Mouse (Mus musculus): Measurements from ENCODE around the gene Igsf3. TPM values are rescaled to one million over a fixed set of nuclear protein-coding genes. Genes with fewer than 3 reads are reported as not detected.

Igsf3 gene
- polyA plus RNA-seq, 1 experiment from 2014 or later, result 28.1 TPM

DNA sequence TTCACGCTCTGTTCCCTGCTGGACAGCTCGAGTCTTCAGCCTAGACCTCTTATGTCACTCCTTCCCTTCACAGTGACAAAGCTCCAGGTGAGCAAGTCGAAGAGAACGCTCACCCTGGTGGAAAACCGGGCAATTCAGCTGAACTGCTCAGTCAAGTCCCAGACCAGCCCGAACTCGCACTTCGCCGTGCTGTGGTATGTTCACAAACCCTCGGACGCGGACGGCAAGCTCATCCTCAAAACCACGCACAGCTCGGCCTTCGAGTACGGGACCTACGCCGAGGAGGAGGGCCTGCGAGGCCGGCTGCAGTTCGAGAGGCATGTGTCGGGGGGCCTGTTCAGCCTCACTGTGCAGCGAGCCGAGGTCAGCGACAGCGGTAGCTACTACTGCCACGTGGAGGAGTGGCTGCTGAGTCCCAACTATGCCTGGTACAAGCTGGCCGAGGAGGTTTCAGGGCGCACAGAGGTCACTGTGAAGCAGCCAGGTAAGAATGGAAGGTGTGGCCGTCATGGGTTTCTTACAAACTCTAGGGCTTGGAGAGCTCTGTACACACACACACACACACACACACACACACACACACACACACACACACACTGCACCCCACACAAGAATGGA, 74.0 kb downstream of the Igsf3 start:
- Histone ChIP-seq H3K4me1 (ENCODE audit: control insufficient read depth in 2 of 2, insufficient read depth in 2 of 2, low read length in 2 of 2) (peaks cover 0 to 3% of the 10 kb centered on the region in 2 experiments; a peak in 2 of 4 replicates), H3K9me3 (ENCODE audit: control insufficient read depth, low read length) (no peaks in the 10 kb centered on the region), H3K27ac (replicated peaks in 1 of 2; ENCODE audit: control insufficient read depth in 1 of 2, insufficient read depth in 1 of 2, low read depth in 2 of 2, low read length in 2 of 2) (no peak overlapping the region), H3K9ac (ENCODE audit: low read length) (no peak overlapping the region), H3K36me3 (ENCODE audit: control insufficient read depth, insufficient read depth, low read length) (peaks cover 81% of the 10 kb centered on the region), H3K4me3 (ENCODE audit: control insufficient read depth in 1 of 2, insufficient read depth in 1 of 2, low read depth in 1 of 2, low read length in 2 of 2) (no peak overlapping the region), H3K27me3 (ENCODE audit: control insufficient read depth, insufficient read depth, low read length) (no peaks in the 10 kb centered on the region), H3K4me2 (ENCODE audit: low read length) (no peak overlapping the region)
- ATAC-seq (ENCODE audit: insufficient number of reproducible peaks, insufficient read depth, low FRiP score, low read depth), result no peak
- 76% methylated on average over 31 of the region's 31 CpGs for WGBS

DNA sequence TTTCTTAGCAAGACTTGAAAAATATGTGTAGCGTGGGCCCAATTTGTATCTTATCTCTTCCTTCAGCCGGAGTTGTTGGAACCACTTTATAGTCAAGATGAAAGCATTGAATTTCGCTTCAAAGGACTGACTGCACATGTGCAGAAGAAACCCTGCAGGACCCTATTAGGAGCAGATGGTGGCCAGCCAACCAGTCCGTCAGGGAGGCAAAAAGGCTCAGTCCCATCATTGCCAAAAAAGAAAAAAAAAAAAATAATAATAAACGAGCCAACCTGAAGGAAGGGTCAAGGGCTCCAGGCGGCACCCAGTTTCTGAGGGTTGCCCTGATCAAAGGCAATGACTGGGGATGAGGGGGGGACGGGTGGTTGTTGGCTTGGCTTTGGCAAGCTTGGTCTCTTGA, 83.7 kb downstream of the Igsf3 start:
- no peak overlapping the region for H3K4me2 ChIP-seq (ENCODE audit: low read length)
- H3K4me1 ChIP-seq (ENCODE audit: control insufficient read depth in 2 of 2, insufficient read depth in 2 of 2, low read length in 2 of 2), result no peaks in the 10 kb centered on the region
- H3K9me3 ChIP-seq (ENCODE audit: control insufficient read depth, low read length), result peaks cover 4% of the 10 kb centered on the region; the same call in 1 of the 2 replicates
- H3K9ac ChIP-seq (ENCODE audit: low read length), result no peak overlapping the region
- WGBS, result 75% methylated on average over 7 of the region's 7 CpGs
- no peaks in the 10 kb centered on the region for H3K27me3 ChIP-seq (ENCODE audit: control insufficient read depth, insufficient read depth, low read length)
- ATAC-seq (ENCODE audit: insufficient number of reproducible peaks, insufficient read depth, low FRiP score, low read depth), result no peak
- H3K27ac ChIP-seq (replicated peaks in 1 of 2; ENCODE audit: control insufficient read depth in 1 of 2, insufficient read depth in 1 of 2, low read depth in 2 of 2, low read length in 2 of 2), result no peak overlapping the region
- no peak overlapping the region for H3K4me3 ChIP-seq (ENCODE audit: control insufficient read depth in 1 of 2, insufficient read depth in 1 of 2, low read depth in 1 of 2, low read length in 2 of 2)
- H3K36me3 ChIP-seq (ENCODE audit: control insufficient read depth, insufficient read depth, low read length), result peaks cover 79% of the 10 kb centered on the region

- H3K27ac ChIP-seq (replicated peaks in 1 of 2; ENCODE audit: control insufficient read depth in 1 of 2, insufficient read depth in 1 of 2, low read depth in 2 of 2, low read length in 2 of 2), result no peak overlapping the region
- ATAC-seq (ENCODE audit: insufficient number of reproducible peaks, insufficient read depth, low FRiP score, low read depth), result no peak
- H3K4me3 ChIP-seq (ENCODE audit: control insufficient read depth in 1 of 2, insufficient read depth in 1 of 2, low read depth in 1 of 2, low read length in 2 of 2), result no peak overlapping the region
- H3K9ac ChIP-seq (ENCODE audit: low read length), result no peak overlapping the region
- H3K9me3 ChIP-seq (ENCODE audit: control insufficient read depth, low read length), result peaks cover 4% of the 10 kb centered on the region; the same call in 1 of the 2 replicates
- H3K36me3 ChIP-seq (ENCODE audit: control insufficient read depth, insufficient read depth, low read length), result peaks cover 74% of the 10 kb centered on the region
- no peaks in the 10 kb centered on the region for H3K27me3 ChIP-seq (ENCODE audit: control insufficient read depth, insufficient read depth, low read length)
- no peaks in the 10 kb centered on the region for H3K4me1 ChIP-seq (ENCODE audit: control insufficient read depth in 2 of 2, insufficient read depth in 2 of 2, low read length in 2 of 2)
- 87% methylated on average over 7 of the region's 7 CpGs for WGBS
- no peak overlapping the region for H3K4me2 ChIP-seq (ENCODE audit: low read length)
These were observed 84.2 kb downstream of the Igsf3 start for GRCm38 (mm10) chr3:101461046-101461445.

GRCm38 (mm10) chr3:101461816-101462215, 84.9 kb downstream of the Igsf3 start:
- Histone ChIP-seq H3K27ac (replicated peaks in 1 of 2; ENCODE audit: control insufficient read depth in 1 of 2, insufficient read depth in 1 of 2, low read depth in 2 of 2, low read length in 2 of 2) (no peak overlapping the region), H3K4me2 (ENCODE audit: low read length) (no peak overlapping the region), H3K9me3 (ENCODE audit: control insufficient read depth, low read length) (peaks cover 4% of the 10 kb centered on the region; the same call in 1 of the 2 replicates), H3K4me3 (ENCODE audit: control insufficient read depth in 1 of 2, insufficient read depth in 1 of 2, low read depth in 1 of 2, low read length in 2 of 2) (no peak overlapping the region), H3K36me3 (ENCODE audit: control insufficient read depth, insufficient read depth, low read length) (peaks cover 67% of the 10 kb centered on the region), H3K27me3 (ENCODE audit: control insufficient read depth, insufficient read depth, low read length) (no peaks in the 10 kb centered on the region), H3K4me1 (ENCODE audit: control insufficient read depth in 2 of 2, insufficient read depth in 2 of 2, low read length in 2 of 2) (no peaks in the 10 kb centered on the region), H3K9ac (ENCODE audit: low read length) (no peak overlapping the region)
- WGBS, result 63% methylated on average over 8 of the region's 8 CpGs
- no peak for ATAC-seq (ENCODE audit: insufficient number of reproducible peaks, insufficient read depth, low FRiP score, low read depth)

- WGBS, result 33% methylated on average over 5 of the region's 5 CpGs
- H3K9me3 ChIP-seq (ENCODE audit: control insufficient read depth, low read length), result peaks cover 4% of the 10 kb centered on the region; the same call in 1 of the 2 replicates
- peaks cover 64% of the 10 kb centered on the region for H3K36me3 ChIP-seq (ENCODE audit: control insufficient read depth, insufficient read depth, low read length)
- H3K4me2 ChIP-seq (ENCODE audit: low read length), result no peak overlapping the region
- no peaks in the 10 kb centered on the region for H3K4me1 ChIP-seq (ENCODE audit: control insufficient read depth in 2 of 2, insufficient read depth in 2 of 2, low read length in 2 of 2)
- no peak overlapping the region for H3K4me3 ChIP-seq (ENCODE audit: control insufficient read depth in 1 of 2, insufficient read depth in 1 of 2, low read depth in 1 of 2, low read length in 2 of 2)
- no peak for ATAC-seq (ENCODE audit: insufficient number of reproducible peaks, insufficient read depth, low FRiP score, low read depth)
- no peak overlapping the region for H3K27ac ChIP-seq (replicated peaks in 1 of 2; ENCODE audit: control insufficient read depth in 1 of 2, insufficient read depth in 1 of 2, low read depth in 2 of 2, low read length in 2 of 2)
- no peaks in the 10 kb centered on the region for H3K27me3 ChIP-seq (ENCODE audit: control insufficient read depth, insufficient read depth, low read length)
- H3K9ac ChIP-seq (ENCODE audit: low read length), result no peak overlapping the region
These were observed 85.4 kb downstream of the Igsf3 start for GRCm38 (mm10) chr3:101462294-101462693.

GRCm38 (mm10) chr3:101463491-101463890, 86.6 kb downstream of the Igsf3 start:
- peaks cover 3% of the 10 kb centered on the region; the same call in 1 of the 2 replicates for H3K9me3 ChIP-seq (ENCODE audit: control insufficient read depth, low read length)
- H3K27me3 ChIP-seq (ENCODE audit: control insufficient read depth, insufficient read depth, low read length), result no peaks in the 10 kb centered on the region
- H3K9ac ChIP-seq (ENCODE audit: low read length), result no peak overlapping the region
- 80% methylated on average over 3 of the region's 3 CpGs for WGBS
- H3K4me3 ChIP-seq (ENCODE audit: control insufficient read depth in 1 of 2, insufficient read depth in 1 of 2, low read depth in 1 of 2, low read length in 2 of 2), result no peak overlapping the region
- H3K36me3 ChIP-seq (ENCODE audit: control insufficient read depth, insufficient read depth, low read length), result peaks cover 52% of the 10 kb centered on the region
- no peak overlapping the region for H3K4me2 ChIP-seq (ENCODE audit: low read length)
- no peak overlapping the region for H3K27ac ChIP-seq (replicated peaks in 1 of 2; ENCODE audit: control insufficient read depth in 1 of 2, insufficient read depth in 1 of 2, low read depth in 2 of 2, low read length in 2 of 2)
- H3K4me1 ChIP-seq (ENCODE audit: control insufficient read depth in 2 of 2, insufficient read depth in 2 of 2, low read length in 2 of 2), result 0 out of 4 replicates have a peak, but pooled peaks cover 0 to 6% of the 10 kb centered on the region in 2 experiments
- ATAC-seq (ENCODE audit: insufficient number of reproducible peaks, insufficient read depth, low FRiP score, low read depth), result no peak

DNA sequence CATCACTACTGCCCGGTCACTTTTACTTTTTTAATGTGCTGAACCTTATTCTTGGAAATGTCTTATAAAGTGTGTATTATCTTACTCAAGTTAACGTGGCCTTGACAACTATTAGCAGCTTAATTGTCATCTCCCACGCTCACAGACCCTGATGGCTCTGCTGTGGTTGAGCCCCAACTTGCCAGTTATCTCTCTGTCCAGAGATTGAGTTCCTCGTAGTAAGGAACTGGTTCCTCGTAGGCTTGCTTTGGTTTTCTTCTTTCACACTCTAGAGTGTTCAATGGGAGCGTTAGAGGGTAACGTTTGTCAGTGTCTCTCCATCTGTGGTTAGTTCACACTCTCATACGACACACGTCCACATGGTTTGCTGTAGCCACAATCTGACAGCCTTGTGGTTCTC, 92.8 kb downstream of the Igsf3 start:
- H3K27me3 ChIP-seq (ENCODE audit: control insufficient read depth, insufficient read depth, low read length), result no peaks in the 10 kb centered on the region
- WGBS, result 79% methylated on average over 9 of the region's 9 CpGs

DNA sequence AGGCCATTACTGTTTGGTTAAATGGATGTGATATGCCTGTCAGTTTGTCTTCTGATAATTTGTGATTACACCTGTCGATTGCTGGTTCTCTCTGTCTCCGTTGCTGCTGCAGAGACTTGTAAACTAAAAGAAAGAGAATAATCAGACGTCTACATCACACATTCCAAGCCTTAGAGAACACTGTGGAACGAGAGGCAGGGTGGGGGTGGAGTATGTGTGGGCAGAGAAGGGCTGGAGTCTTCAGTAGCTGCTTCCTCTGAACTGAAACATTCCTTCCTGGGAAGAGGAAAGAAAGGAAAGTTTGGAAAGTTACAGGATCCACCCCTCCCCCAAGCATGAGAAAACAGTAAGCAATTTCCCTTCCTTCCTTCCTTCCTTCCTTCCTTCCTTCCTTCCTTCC, 95.0 kb downstream of the Igsf3 start:
- no peak overlapping the region for H3K9ac ChIP-seq (ENCODE audit: low read length)
- H3K4me1 ChIP-seq (ENCODE audit: control insufficient read depth in 2 of 2, insufficient read depth in 2 of 2, low read length in 2 of 2), result peaks cover 6 to 13% of the 10 kb centered on the region in 2 experiments
- H3K9me3 ChIP-seq (ENCODE audit: control insufficient read depth, low read length), result no peaks in the 10 kb centered on the region
- ATAC-seq (ENCODE audit: insufficient number of reproducible peaks, insufficient read depth, low FRiP score, low read depth), result no peak
- no peak overlapping the region for H3K4me3 ChIP-seq (ENCODE audit: control insufficient read depth in 1 of 2, insufficient read depth in 1 of 2, low read depth in 1 of 2, low read length in 2 of 2)
- no peaks in the 10 kb centered on the region for H3K36me3 ChIP-seq (ENCODE audit: control insufficient read depth, insufficient read depth, low read length)
- H3K27me3 ChIP-seq (ENCODE audit: control insufficient read depth, insufficient read depth, low read length), result no peaks in the 10 kb centered on the region
- H3K4me2 ChIP-seq (ENCODE audit: low read length), result no peak overlapping the region
- WGBS, result 17% methylated on average over 4 of the region's 4 CpGs
- H3K27ac ChIP-seq (replicated peaks in 1 of 2; ENCODE audit: control insufficient read depth in 1 of 2, insufficient read depth in 1 of 2, low read depth in 2 of 2, low read length in 2 of 2), result no peak overlapping the region

More for the DNA sequence above, 92.8 kb downstream of the Igsf3 start:
- H3K4me3 ChIP-seq (ENCODE audit: control insufficient read depth in 1 of 2, insufficient read depth in 1 of 2, low read depth in 1 of 2, low read length in 2 of 2), result no peak overlapping the region
- ATAC-seq (ENCODE audit: insufficient number of reproducible peaks, insufficient read depth, low FRiP score, low read depth), result no peak
- 0 out of 2 replicates have a peak, but pooled peaks cover 3% of the 10 kb centered on the region for H3K36me3 ChIP-seq (ENCODE audit: control insufficient read depth, insufficient read depth, low read length)
- H3K9me3 ChIP-seq (ENCODE audit: control insufficient read depth, low read length), result no peaks in the 10 kb centered on the region
- H3K4me2 ChIP-seq (ENCODE audit: low read length), result no peak overlapping the region
- no peak overlapping the region for H3K27ac ChIP-seq (replicated peaks in 1 of 2; ENCODE audit: control insufficient read depth in 1 of 2, insufficient read depth in 1 of 2, low read depth in 2 of 2, low read length in 2 of 2)
- H3K9ac ChIP-seq (ENCODE audit: low read length), result no peak overlapping the region
- peaks cover 6 to 13% of the 10 kb centered on the region in 2 experiments for H3K4me1 ChIP-seq (ENCODE audit: control insufficient read depth in 2 of 2, insufficient read depth in 2 of 2, low read length in 2 of 2)
